Mouse (Mus musculus): ENCODE data around the gene Ncstn. TPM values are rescaled to one million over a fixed set of nuclear protein-coding genes. Genes with fewer than 3 reads are reported as not detected.
A peak's percentile ranks its signal among the peaks of the same experiment; 100 is the strongest.

Ncstn gene
- polyA plus RNA-seq, 1 experiment = 94.0 TPM

GRCm38 (mm10) chr1:172053541-172054440 lies 28.8 kb downstream of the Ncstn start:
- TF ChIP-seq POLR2A (IDR thresholded peaks at IDR 0.05; ENCODE audit: low read depth, low read length) (no peak), CTCF (conservative IDR thresholded peaks at IDR 0.05; ENCODE audit: insufficient read depth, insufficient read length, low read depth, low read length) (no peak)
- WGBS = 7% methylated on average over 42 of the region's 42 CpGs
- no peak for DNase-seq
- 0 out of 2 replicates have a peak, but pooled peaks cover 2% of the 10 kb centered on the region for H3K27me3 ChIP-seq (replicated peaks; ENCODE audit: control insufficient read depth, insufficient read depth, low read length)
- peaks cover 4% of the 10 kb centered on the region; the same call in 1 of the 2 replicates for H3K4me1 ChIP-seq (ENCODE audit: control insufficient read depth, insufficient read depth, low read length)
- H3K4me3 ChIP-seq (ENCODE audit: insufficient read depth, low read depth, low read length) = no peak overlapping the region
- no peak overlapping the region for H3K27ac ChIP-seq (ENCODE audit: insufficient read depth, low read depth, low read length)
- no peaks in the 10 kb centered on the region for H3K36me3 ChIP-seq (ENCODE audit: control insufficient read depth, insufficient read depth, low read length)

GRCm38 (mm10) chr1:172052766-172053279 lies 29.8 kb downstream of the Ncstn start:
- 26% methylated on average over 10 of the region's 10 CpGs for WGBS
- TF ChIP-seq CTCF (conservative IDR thresholded peaks at IDR 0.05; ENCODE audit: insufficient read depth, insufficient read length, low read depth, low read length) (no peak), POLR2A (IDR thresholded peaks at IDR 0.05; ENCODE audit: low read depth, low read length) (no peak)
- H3K4me3 ChIP-seq (ENCODE audit: insufficient read depth, low read depth, low read length) = no peak overlapping the region
- no peak overlapping the region for H3K27ac ChIP-seq (ENCODE audit: insufficient read depth, low read depth, low read length)
- no peaks in the 10 kb centered on the region for H3K36me3 ChIP-seq (ENCODE audit: control insufficient read depth, insufficient read depth, low read length)
- H3K27me3 ChIP-seq (replicated peaks; ENCODE audit: control insufficient read depth, insufficient read depth, low read length) = 0 out of 2 replicates have a peak, but pooled peaks cover 2% of the 10 kb centered on the region
- no peak for DNase-seq
- H3K4me1 ChIP-seq (ENCODE audit: control insufficient read depth, insufficient read depth, low read length) = peaks cover 4% of the 10 kb centered on the region; the same call in 1 of the 2 replicates

DNA sequence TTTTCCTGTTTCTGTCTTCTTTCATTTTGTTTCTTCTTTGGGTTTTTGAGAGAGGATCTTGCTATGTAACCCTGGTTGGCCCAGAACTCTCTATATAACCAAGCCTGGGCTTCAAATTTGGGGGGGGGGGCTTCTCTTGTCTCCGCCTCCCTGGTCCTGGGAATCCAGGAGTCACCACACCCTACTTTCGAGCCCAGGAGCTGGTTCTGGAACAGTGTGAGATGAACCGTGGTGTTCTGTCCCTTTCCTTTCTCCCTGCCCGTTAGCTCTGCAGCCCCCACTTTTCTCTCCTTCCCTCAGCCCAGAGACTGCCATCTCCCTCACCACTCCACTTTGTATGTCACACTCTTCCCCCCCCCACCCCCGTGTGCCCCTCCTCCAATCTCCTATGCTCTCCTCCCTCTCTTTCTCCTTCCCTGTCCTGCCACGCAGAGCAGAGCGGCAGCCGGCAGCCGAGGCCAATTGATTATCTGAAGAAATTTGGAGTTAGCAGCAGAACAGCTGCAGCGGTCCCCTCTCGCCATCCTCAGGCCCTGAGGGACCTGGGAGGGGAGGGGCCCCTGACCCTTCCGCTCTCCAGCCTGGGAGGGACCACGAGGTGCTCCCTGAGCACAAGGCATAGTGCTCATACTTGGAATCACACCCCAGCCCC lies 33.3 kb downstream of the Ncstn start:
- no peak for TF ChIP-seq POLR2A (IDR thresholded peaks at IDR 0.05; ENCODE audit: low read depth, low read length)
- TF ChIP-seq CTCF (conservative IDR thresholded peaks at IDR 0.05; ENCODE audit: insufficient read depth, insufficient read length, low read depth, low read length) = no peak
- peaks cover 4% of the 10 kb centered on the region; the same call in 1 of the 2 replicates for H3K4me1 ChIP-seq (ENCODE audit: control insufficient read depth, insufficient read depth, low read length)
- H3K4me3 ChIP-seq (ENCODE audit: insufficient read depth, low read depth, low read length) = no peak overlapping the region
- WGBS = 39% methylated on average over 13 of the region's 13 CpGs
- no peak overlapping the region for H3K27ac ChIP-seq (ENCODE audit: insufficient read depth, low read depth, low read length)
- DNase-seq = no peak
- 0 out of 2 replicates have a peak, but pooled peaks cover 2% of the 10 kb centered on the region for H3K27me3 ChIP-seq (replicated peaks; ENCODE audit: control insufficient read depth, insufficient read depth, low read length)
- no peaks in the 10 kb centered on the region for H3K36me3 ChIP-seq (ENCODE audit: control insufficient read depth, insufficient read depth, low read length)

GRCm38 (mm10) chr1:172048241-172048734 lies 34.3 kb downstream of the Ncstn start:
- Histone ChIP-seq H3K27me3 (replicated peaks; ENCODE audit: control insufficient read depth, insufficient read depth, low read length) (0 out of 2 replicates have a peak, but pooled peaks cover 2% of the 10 kb centered on the region), H3K4me1 (ENCODE audit: control insufficient read depth, insufficient read depth, low read length) (no peaks in the 10 kb centered on the region), H3K36me3 (ENCODE audit: control insufficient read depth, insufficient read depth, low read length) (no peaks in the 10 kb centered on the region), H3K27ac (ENCODE audit: insufficient read depth, low read depth, low read length) (no peak overlapping the region), H3K4me3 (ENCODE audit: insufficient read depth, low read depth, low read length) (peak overlapping the region; percentile 44)
- no peak for DNase-seq
- 22% methylated on average over 6 of the region's 6 CpGs for WGBS
- TF ChIP-seq CTCF (conservative IDR thresholded peaks at IDR 0.05; ENCODE audit: insufficient read depth, insufficient read length, low read depth, low read length) = no peak
- no peak for TF ChIP-seq POLR2A (IDR thresholded peaks at IDR 0.05; ENCODE audit: low read depth, low read length)

- DNase-seq = peak; percentile 44
- WGBS = 17% methylated on average over 5 of the region's 5 CpGs
- H3K4me3 ChIP-seq (ENCODE audit: insufficient read depth, low read depth, low read length) = no peak overlapping the region
- H3K27me3 ChIP-seq (replicated peaks; ENCODE audit: control insufficient read depth, insufficient read depth, low read length) = no peaks in the 10 kb centered on the region
- H3K4me1 ChIP-seq (ENCODE audit: control insufficient read depth, insufficient read depth, low read length) = no peaks in the 10 kb centered on the region
- no peaks in the 10 kb centered on the region for H3K36me3 ChIP-seq (ENCODE audit: control insufficient read depth, insufficient read depth, low read length)
- peak; percentile 79 for TF ChIP-seq CTCF (conservative IDR thresholded peaks at IDR 0.05; ENCODE audit: insufficient read depth, insufficient read length, low read depth, low read length)
- TF ChIP-seq POLR2A (IDR thresholded peaks at IDR 0.05; ENCODE audit: low read depth, low read length) = no peak
- no peak overlapping the region for H3K27ac ChIP-seq (ENCODE audit: insufficient read depth, low read depth, low read length)
Measured at GRCm38 (mm10) chr1:172046938-172047337, 35.7 kb downstream of the Ncstn start.

DNA sequence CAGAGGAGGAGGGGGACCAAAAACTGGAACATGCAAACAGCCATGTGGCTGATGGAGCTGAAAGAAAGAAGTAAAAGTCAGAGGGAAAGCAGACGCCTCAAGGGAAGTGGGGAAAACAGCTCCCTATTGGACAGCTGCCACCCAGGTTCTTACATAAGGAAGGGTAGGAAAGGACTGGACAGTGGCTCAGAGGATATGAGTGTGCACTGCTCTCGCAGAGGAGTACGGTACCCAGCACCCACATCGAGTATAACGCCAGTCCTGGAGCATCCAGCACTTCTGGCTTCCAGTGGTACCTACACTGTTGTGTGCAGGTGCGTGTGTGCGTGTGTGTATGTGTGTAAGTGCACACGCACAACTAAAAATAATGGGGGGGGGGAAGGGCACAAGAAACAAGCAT lies 36.2 kb downstream of the Ncstn start:
- 65% methylated on average over 8 of the region's 8 CpGs for WGBS
- Histone ChIP-seq H3K27ac (ENCODE audit: insufficient read depth, low read depth, low read length) (no peak overlapping the region), H3K27me3 (replicated peaks; ENCODE audit: control insufficient read depth, insufficient read depth, low read length) (no peaks in the 10 kb centered on the region), H3K4me1 (ENCODE audit: control insufficient read depth, insufficient read depth, low read length) (no peaks in the 10 kb centered on the region), H3K4me3 (ENCODE audit: insufficient read depth, low read depth, low read length) (no peak overlapping the region), H3K36me3 (ENCODE audit: control insufficient read depth, insufficient read depth, low read length) (no peaks in the 10 kb centered on the region)
- DNase-seq = no peak
- TF ChIP-seq CTCF (conservative IDR thresholded peaks at IDR 0.05; ENCODE audit: insufficient read depth, insufficient read length, low read depth, low read length) (no peak), POLR2A (IDR thresholded peaks at IDR 0.05; ENCODE audit: low read depth, low read length) (no peak)
